Mouse (Mus musculus) cerebellum, adult 8-10 months (tissue): ENCODE measurements around the gene Lrrc2.

Source experiments
- DNase-seq: peaks from one replicate; pipeline ENCODE4 v3.0.0; 2022

Lrrc2 gene

DNA sequence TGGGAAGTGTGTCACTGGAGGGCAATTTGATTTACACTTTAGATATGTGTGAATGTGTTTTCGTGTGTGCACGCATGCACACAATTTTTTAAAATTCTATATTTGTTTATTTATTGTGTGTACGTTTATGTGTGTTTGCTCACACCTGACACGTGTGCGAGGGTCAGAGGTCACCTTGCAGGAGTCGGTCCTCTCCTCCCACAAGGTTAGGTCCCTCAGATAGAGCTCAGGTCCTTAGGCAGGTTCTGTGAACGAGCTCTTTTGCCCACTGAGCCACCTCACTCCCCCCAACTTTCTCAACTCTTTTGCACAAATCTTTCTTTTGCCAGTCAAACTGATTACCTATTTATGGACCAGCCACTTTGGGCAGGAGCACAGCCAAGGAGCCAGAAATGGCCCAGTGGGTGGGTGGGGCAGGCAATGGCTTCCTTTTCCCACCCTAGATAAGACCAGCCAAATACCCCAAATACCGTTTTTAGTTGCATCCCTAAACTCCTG is 2.5 kb upstream of the Lrrc2 start:
- DNase-seq: no peak

DNA sequence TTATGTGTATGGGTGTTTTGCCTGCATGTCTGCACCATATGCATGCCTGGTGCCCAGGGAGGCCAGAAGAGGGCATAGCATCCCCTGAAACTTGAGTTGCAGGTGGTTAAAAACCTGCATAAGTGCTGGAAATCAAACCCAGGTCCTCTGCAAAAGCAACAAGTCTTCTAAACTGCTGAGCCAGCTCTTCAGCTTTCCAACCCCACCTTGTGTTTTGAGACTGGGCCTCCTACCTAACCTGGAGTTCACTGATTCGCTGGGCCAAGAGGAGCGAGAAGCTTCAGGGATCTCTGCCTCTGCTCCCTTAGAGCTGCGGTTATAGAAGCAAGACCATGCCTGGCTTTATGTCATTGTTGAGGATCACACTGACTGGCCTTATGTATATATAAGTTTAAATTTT is 1.2 kb upstream of the Lrrc2 start:
- no peak for DNase-seq

GRCm38 (mm10) chr9:110951866-110952265 is 521 bp downstream of the Lrrc2 start:
- no peak for DNase-seq

GRCm38 (mm10) chr9:110952398-110952797 is 1.1 kb downstream of the Lrrc2 start:
- no peak for DNase-seq

- DNase-seq: no peak
Observed at GRCm38 (mm10) chr9:110952931-110953549, 1.7 kb downstream of the Lrrc2 start.

- no peak for DNase-seq
Observed at GRCm38 (mm10) chr9:110953550-110954461, 2.5 kb downstream of the Lrrc2 start.

DNA sequence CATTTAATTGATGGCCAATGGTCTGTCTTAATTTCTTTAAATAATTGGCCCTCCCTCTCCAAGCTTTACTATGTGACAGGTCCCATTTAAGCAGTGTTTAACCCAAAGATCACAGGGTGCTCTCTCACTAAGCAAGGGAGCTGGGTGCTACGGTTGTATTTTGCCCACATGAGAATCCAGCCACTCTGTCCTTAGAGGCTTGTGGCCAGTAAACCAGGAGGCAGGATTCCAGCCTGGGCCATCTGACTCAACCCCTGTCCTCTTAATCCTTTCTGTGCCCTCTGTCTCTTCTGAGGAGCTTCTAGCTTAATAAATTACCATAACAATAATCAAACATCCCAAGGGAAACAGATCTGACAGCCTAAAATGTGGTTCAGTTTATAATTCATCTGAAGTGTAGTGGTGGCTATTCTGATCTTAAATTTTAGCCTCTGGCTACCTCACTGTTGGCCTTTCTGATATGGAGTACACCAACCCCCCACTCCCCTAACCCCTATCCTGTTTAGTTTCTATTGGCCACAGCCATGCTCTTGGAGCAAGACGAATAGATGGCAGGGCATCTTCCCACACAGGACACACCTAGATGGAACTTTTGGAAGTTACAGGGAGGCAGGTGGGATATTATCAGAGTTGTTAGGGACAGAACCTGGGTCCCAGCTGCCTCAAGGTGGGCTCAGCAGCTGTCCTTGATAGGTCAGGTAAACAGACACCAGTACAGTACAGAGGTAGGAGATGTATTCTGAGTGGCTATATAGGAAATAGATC is 3.5 kb downstream of the Lrrc2 start:
- DNase-seq: no peak

DNA sequence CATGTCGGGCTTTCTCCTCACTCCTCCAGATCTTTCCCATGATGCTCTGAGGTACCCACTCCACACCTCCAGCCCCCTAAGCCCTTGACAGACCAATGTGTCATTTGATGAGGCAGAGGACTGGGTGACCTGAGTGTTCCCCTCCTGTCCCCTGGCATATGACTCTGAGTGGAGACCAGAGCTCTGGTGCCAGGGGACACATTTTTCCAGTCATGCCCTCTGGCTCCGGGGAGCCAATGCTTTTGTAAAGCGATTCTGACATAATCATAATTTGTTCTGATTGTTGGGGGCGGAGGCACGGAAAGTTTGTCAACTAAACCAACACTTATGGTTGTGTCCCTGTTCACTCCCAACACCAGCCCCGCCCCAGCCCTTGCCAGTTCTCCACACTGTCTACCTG is 4.6 kb downstream of the Lrrc2 start:
- DNase-seq: no peak

- DNase-seq: no peak
Observed at GRCm38 (mm10) chr9:110959669-110960068, 8.3 kb downstream of the Lrrc2 start.

DNA sequence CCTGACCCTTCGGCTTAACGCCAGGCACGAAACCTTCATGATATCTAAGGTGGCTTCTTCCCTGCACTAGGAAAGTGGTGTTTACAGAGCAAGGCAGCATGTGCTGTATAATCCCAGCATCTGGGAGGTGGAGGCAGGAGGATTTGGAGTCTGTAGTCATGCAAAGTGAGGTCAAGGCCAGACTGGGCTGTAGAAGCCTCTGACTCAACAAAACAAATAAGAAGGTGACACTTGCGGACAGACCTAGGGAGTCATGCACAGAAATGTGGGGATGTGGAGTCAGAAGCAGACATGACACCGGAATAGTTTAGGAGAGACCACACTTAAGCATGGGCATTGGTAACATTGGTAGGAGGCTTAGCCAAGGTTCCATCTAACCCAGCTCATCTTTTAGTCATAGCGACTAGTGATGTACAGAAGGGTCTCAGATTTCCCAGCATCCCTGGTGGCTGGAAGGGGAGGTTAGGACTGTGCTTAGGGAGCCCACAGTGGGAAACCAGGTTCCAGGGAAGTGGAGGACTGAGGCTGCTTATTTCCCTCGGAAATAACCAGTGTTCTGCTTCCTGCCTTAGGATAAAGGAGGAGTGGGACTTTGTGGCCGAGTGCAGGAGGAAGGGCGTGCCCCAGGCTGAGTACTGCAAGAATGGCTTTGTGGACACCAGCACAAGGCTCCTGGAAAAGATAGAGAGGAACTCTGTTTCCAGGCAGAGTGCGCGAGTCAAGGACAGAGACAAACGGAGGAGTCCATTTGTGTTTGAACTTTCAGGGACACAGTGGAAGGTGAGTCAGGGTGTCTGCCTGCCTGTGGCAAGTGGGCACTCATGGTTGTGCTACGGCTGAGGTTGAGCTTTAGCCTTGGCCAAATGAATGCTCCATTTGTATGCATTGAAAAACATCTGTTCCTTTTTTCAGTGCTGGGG is 9.1 kb downstream of the Lrrc2 start:
- no peak for DNase-seq

GRCm38 (mm10) chr9:110961386-110961785 is 10.0 kb downstream of the Lrrc2 start:
- no peak for DNase-seq

DNA sequence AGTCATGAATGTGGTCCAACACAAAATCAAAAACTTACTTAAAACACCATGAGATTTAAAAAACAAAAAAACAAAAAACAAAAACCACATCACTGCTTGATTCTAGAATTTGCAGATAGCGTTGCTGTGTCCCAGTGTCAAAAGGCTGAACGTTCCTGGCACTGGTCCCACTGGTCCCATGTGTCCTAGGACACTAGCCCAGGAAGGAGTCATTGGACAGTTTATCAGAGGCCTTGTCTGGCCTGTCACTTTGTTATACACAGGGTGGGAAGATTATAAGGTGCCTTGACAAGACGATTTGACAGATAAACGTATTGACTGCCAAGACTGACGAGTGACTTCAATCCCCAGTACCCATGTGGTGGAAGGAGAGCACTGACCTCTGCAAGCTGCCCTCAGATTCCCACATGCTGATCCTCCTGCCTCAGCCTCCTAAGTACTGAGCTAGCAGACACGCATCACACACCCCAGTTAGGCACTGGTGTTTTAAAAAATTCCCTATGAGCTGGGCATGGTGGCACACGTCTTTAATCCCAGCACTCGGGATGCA is 12.3 kb downstream of the Lrrc2 start:
- DNase-seq: no peak

DNA sequence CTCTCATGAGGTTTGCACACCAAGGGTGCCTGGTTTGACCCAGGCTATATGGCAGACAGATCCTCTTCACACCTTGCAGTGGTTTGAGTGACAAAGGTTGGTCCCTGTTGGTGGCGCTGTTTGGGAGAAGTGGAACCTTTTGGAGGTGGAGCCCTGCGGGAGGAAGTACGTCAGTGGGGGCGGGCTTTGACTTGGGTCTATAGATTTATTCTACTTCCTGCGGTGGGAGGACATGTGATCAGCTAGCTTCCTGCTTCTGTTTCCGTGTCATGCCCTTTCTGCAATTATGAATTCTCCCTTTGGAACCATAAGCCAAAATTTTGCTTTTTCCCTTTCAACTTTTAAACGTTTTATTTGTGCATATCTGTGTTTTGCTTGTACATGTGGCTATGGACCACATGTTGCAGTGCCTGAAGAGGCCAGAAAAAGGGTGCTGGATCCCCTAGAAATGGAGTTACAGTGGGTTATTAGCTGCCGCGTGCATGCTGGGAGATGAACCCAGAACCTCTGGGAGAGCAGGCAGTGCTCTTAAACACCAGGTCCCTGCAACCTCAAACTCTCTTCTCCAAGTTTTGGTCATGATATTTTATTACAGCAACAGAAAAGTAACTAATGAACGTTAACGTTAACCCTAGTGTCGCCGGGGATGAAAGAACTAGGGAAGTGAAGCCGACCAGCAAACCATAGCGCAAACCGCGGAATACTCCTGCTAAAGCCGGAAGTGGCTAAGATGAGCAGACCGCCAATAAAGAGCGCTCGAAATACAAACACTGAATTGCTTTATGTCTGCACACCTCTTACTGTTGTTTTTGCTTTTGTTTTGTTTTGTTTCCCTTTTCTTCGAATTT is 13.9 kb downstream of the Lrrc2 start:
- no peak for DNase-seq

GRCm38 (mm10) chr9:110965910-110966231 is 14.5 kb downstream of the Lrrc2 start:
- DNase-seq: no peak

DNA sequence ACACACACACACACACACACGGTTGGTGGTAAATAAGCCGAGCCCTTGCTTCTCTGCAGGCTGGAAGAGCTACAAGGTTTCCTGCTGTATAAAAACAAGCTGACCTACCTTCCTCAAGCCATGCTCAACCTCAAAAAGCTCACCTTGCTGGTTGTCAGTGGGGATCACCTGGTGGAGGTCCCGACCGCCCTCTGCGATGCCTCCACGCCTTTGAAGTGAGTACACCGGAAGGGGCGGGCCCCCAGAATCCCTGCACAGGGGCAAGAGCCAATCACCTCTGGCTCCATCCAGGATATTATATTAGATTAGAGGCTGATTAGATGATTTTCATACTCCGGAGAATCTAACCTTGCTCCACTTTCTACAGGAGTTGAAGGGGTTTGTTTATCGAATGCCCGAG is 28.1 kb downstream of the Lrrc2 start:
- DNase-seq: no peak

GRCm38 (mm10) chr9:110982351-110982750 is 31.0 kb downstream of the Lrrc2 start:
- DNase-seq: no peak

GRCm38 (mm10) chr9:110984096-110984495 is 32.8 kb downstream of the Lrrc2 start:
- DNase-seq: no peak

GRCm38 (mm10) chr9:110985541-110985940 is 34.2 kb downstream of the Lrrc2 start:
- DNase-seq: no peak

GRCm38 (mm10) chr9:110985951-110986350 is 34.6 kb downstream of the Lrrc2 start:
- no peak for DNase-seq

DNA sequence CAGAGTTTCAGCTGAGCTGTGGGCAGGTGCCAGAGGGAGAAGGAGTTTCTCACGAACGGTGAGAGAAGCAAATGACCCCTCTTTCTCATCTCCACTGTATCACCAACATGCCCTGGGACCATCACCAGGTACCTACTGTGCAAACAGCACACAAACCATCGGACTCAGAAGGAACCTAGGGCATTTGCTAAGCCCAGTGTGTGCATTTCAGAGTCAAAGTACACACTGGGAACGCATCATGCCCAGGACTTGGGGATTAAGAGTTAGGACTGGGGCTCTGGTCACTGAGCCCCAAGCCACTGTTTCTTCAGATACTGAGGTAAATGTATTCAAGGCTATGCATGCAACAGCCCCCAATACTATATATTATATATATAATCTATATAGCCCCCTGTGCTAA is 36.0 kb downstream of the Lrrc2 start:
- no peak for DNase-seq

DNA sequence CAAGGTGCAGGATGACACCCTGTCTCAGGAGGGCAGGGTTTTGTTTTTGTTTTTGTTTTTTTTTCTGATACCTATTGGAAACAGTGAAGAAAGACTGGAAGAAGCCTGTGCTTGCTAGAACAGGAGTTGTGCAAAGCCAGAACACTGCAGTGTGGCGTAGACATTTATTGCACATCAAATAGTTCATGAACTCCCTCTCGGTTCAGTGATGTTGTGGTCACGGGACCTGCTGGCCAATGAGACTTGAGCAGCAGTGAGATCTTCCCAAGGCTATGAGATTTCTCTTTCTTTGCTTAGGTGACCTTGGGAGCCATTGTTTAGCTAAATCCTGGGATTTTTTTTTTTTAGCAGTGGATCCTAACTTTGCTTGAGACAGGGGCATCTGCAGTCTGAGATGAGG is 36.7 kb downstream of the Lrrc2 start:
- no peak for DNase-seq
